Mouse (Mus musculus): ENCODE data around the gene Faim2. TPM values are rescaled to one million over a fixed set of nuclear protein-coding genes. Genes with fewer than 3 reads are reported as not detected.
A peak's percentile ranks its signal among the peaks of the same experiment; 100 is the strongest.

Gene Faim2
- polyA plus RNA-seq, 1 experiment from 2014 or later: 1.1 TPM

- WGBS: 87% methylated on average over 1 of the region's 1 CpGs
- peaks cover 20% of the 10 kb centered on the region for H3K4me1 ChIP-seq
- H3K4me3 ChIP-seq (replicated peaks): no peak overlapping the region
- no peak overlapping the region for H3K4me2 ChIP-seq
- H3K36me3 ChIP-seq: peaks cover under 1% of the 10 kb centered on the region
- H3K9ac ChIP-seq: no peak overlapping the region
- no peaks in the 10 kb centered on the region for H3K27me3 ChIP-seq
- 0 out of 2 replicates have a peak, but pooled peaks have one; percentile 5 for ATAC-seq (replicated peaks; ENCODE audit: low FRiP score)
- H3K9me3 ChIP-seq (replicated peaks): no peaks in the 10 kb centered on the region
- no peak overlapping the region for H3K27ac ChIP-seq
Observed at GRCm38 (mm10) chr15:99475814-99476213, 52.2 kb downstream of the Faim2 start.

GRCm38 (mm10) chr15:99474576-99474926, 53.4 kb downstream of the Faim2 start, which contains the start of gene Bcdin3d:
TSS of gene Bcdin3d (minus strand) at chr15:99474730.
- H3K36me3 ChIP-seq: peaks cover 13% of the 10 kb centered on the region
- H3K27ac ChIP-seq: peak within 1 kb of the TSS; percentile 93
- H3K4me2 ChIP-seq: peak within 1 kb of the TSS; percentile 63
- H3K4me1 ChIP-seq: peaks cover 32% of the 10 kb centered on the region
- H3K27me3 ChIP-seq: no peaks in the 10 kb centered on the region
- under 1% methylated on average over 26 of the region's 26 CpGs for WGBS
- H3K9me3 ChIP-seq (replicated peaks): no peaks in the 10 kb centered on the region
- peak within 1 kb of the TSS; percentile 73 for H3K4me3 ChIP-seq (replicated peaks)
- peak; percentile 83 for ATAC-seq (replicated peaks; ENCODE audit: low FRiP score)
- H3K9ac ChIP-seq: peak within 1 kb of the TSS; percentile 81

- Histone ChIP-seq H3K36me3 (peaks cover 13% of the 10 kb centered on the region), H3K4me2 (peak overlapping the region; percentile 63), H3K9ac (peak overlapping the region; percentile 81), H3K27ac (peak overlapping the region; percentile 93), H3K4me3 (replicated peaks) (peak overlapping the region; percentile 73), H3K4me1 (peaks cover 32% of the 10 kb centered on the region), H3K9me3 (replicated peaks) (no peaks in the 10 kb centered on the region), H3K27me3 (no peaks in the 10 kb centered on the region)
- peak; percentile 84 for ATAC-seq (replicated peaks; ENCODE audit: low FRiP score)
- WGBS: 4% methylated on average over 38 of the region's 38 CpGs
Observed at GRCm38 (mm10) chr15:99473801-99474575, 54.0 kb downstream of the Faim2 start.

GRCm38 (mm10) chr15:99472972-99473371, 55.0 kb downstream of the Faim2 start:
- no peak overlapping the region for H3K4me2 ChIP-seq
- no peak for ATAC-seq (replicated peaks; ENCODE audit: low FRiP score)

GRCm38 (mm10) chr15:99471677-99472063, 56.3 kb downstream of the Faim2 start:
- ATAC-seq (replicated peaks; ENCODE audit: low FRiP score): no peak
- Histone ChIP-seq H3K9me3 (replicated peaks) (no peaks in the 10 kb centered on the region), H3K4me2 (no peak overlapping the region), H3K27me3 (no peaks in the 10 kb centered on the region), H3K27ac (no peak overlapping the region), H3K9ac (no peak overlapping the region; the same call in 1 of the 2 replicates), H3K4me1 (peaks cover 41% of the 10 kb centered on the region), H3K36me3 (peaks cover 13% of the 10 kb centered on the region), H3K4me3 (replicated peaks) (no peak overlapping the region)
- WGBS: 68% methylated on average over 14 of the region's 14 CpGs

More at GRCm38 (mm10) chr15:99472972-99473371, 55.0 kb downstream of the Faim2 start:
- no peaks in the 10 kb centered on the region for H3K27me3 ChIP-seq
- H3K9ac ChIP-seq: no peak overlapping the region
- peaks cover 13% of the 10 kb centered on the region for H3K36me3 ChIP-seq
- no peak overlapping the region for H3K27ac ChIP-seq
- peaks cover 34% of the 10 kb centered on the region for H3K4me1 ChIP-seq
- 83% methylated on average over 7 of the region's 7 CpGs for WGBS
- H3K9me3 ChIP-seq (replicated peaks): no peaks in the 10 kb centered on the region
- H3K4me3 ChIP-seq (replicated peaks): no peak overlapping the region

GRCm38 (mm10) chr15:99470971-99471676, 56.8 kb downstream of the Faim2 start:
- H3K4me3 ChIP-seq (replicated peaks): no peak overlapping the region

GRCm38 (mm10) chr15:99470224-99470761, 57.7 kb downstream of the Faim2 start:
- ATAC-seq (replicated peaks; ENCODE audit: low FRiP score): no peak
- Histone ChIP-seq H3K9me3 (replicated peaks) (no peaks in the 10 kb centered on the region), H3K9ac (no peak overlapping the region), H3K36me3 (peaks cover 13% of the 10 kb centered on the region), H3K27me3 (no peaks in the 10 kb centered on the region), H3K27ac (peak overlapping the region; percentile 29; the same call in 1 of the 2 replicates), H3K4me2 (no peak overlapping the region), H3K4me3 (replicated peaks) (no peak overlapping the region), H3K4me1 (peaks cover 41% of the 10 kb centered on the region)
- WGBS: 83% methylated on average over 31 of the region's 31 CpGs

More at GRCm38 (mm10) chr15:99470971-99471676, 56.8 kb downstream of the Faim2 start:
- WGBS: 58% methylated on average over 17 of the region's 17 CpGs
- H3K27me3 ChIP-seq: no peaks in the 10 kb centered on the region
- H3K4me2 ChIP-seq: 0 out of 2 replicates have a peak overlapping the region, but pooled peaks have one; percentile 28
- ATAC-seq (replicated peaks; ENCODE audit: low FRiP score): no peak
- H3K9me3 ChIP-seq (replicated peaks): no peaks in the 10 kb centered on the region
- H3K4me1 ChIP-seq: peaks cover 41% of the 10 kb centered on the region
- H3K9ac ChIP-seq: no peak overlapping the region; the same call in 1 of the 2 replicates
- no peak overlapping the region for H3K27ac ChIP-seq
- peaks cover 13% of the 10 kb centered on the region for H3K36me3 ChIP-seq

GRCm38 (mm10) chr15:99469736-99470135, 58.2 kb downstream of the Faim2 start:
- Histone ChIP-seq H3K36me3 (peaks cover 13% of the 10 kb centered on the region), H3K4me2 (no peak overlapping the region), H3K9ac (no peak overlapping the region), H3K27me3 (no peaks in the 10 kb centered on the region), H3K27ac (peak overlapping the region; percentile 29; the same call in 1 of the 2 replicates), H3K4me1 (peaks cover 37% of the 10 kb centered on the region), H3K9me3 (replicated peaks) (no peaks in the 10 kb centered on the region), H3K4me3 (replicated peaks) (no peak overlapping the region)
- 89% methylated on average over 4 of the region's 4 CpGs for WGBS
- ATAC-seq (replicated peaks; ENCODE audit: low FRiP score): no peak

GRCm38 (mm10) chr15:99469067-99469466, 58.9 kb downstream of the Faim2 start:
- Histone ChIP-seq H3K27me3 (no peaks in the 10 kb centered on the region), H3K27ac (no peak overlapping the region)
- 41% methylated on average over 3 of the region's 3 CpGs for WGBS

GRCm38 (mm10) chr15:99463194-99463593, 64.8 kb downstream of the Faim2 start:
- ATAC-seq (replicated peaks; ENCODE audit: low FRiP score): no peak
- no peak overlapping the region for H3K27ac ChIP-seq
- no peaks in the 10 kb centered on the region for H3K9me3 ChIP-seq (replicated peaks)
- H3K4me2 ChIP-seq: no peak overlapping the region
- no peak overlapping the region for H3K4me3 ChIP-seq (replicated peaks)
- WGBS: 70% methylated on average over 13 of the region's 13 CpGs
- H3K27me3 ChIP-seq: no peaks in the 10 kb centered on the region
- peaks cover 15% of the 10 kb centered on the region for H3K4me1 ChIP-seq
- no peaks in the 10 kb centered on the region for H3K36me3 ChIP-seq
- H3K9ac ChIP-seq: no peak overlapping the region

More at GRCm38 (mm10) chr15:99469067-99469466, 58.9 kb downstream of the Faim2 start:
- Histone ChIP-seq H3K9me3 (replicated peaks) (no peaks in the 10 kb centered on the region), H3K9ac (no peak overlapping the region), H3K36me3 (peaks cover 13% of the 10 kb centered on the region), H3K4me1 (peaks cover 35% of the 10 kb centered on the region), H3K4me2 (no peak overlapping the region), H3K4me3 (replicated peaks) (no peak overlapping the region)
- ATAC-seq (replicated peaks; ENCODE audit: low FRiP score): no peak

- peak within 1 kb of the TSS; percentile 90 for H3K4me3 ChIP-seq (replicated peaks)
- H3K9ac ChIP-seq: peak within 1 kb of the TSS; percentile 69
- H3K36me3 ChIP-seq: 0 out of 2 replicates have a peak, but pooled peaks cover 2% of the 10 kb centered on the region
- peak within 1 kb of the TSS; percentile 95 for H3K27ac ChIP-seq
- WGBS: under 1% methylated on average over 38 of the region's 45 CpGs
- H3K9me3 ChIP-seq (replicated peaks): no peaks in the 10 kb centered on the region
- no peaks in the 10 kb centered on the region for H3K27me3 ChIP-seq
- peaks cover 40% of the 10 kb centered on the region for H3K4me1 ChIP-seq
- peak; percentile 95 for ATAC-seq (replicated peaks; ENCODE audit: low FRiP score)
- peak within 1 kb of the TSS; percentile 89 for H3K4me2 ChIP-seq
Observed at GRCm38 (mm10) chr15:99457606-99458401, 70.2 kb downstream of the Faim2 start, which contains the start of gene Nckap5l. TSS of gene Nckap5l (minus strand) at chr15:99457748.

Data from kidney, embryonic 15.5 days (tissue).